In genomic region chr10:62481108-62481852, GRCm38 (mm10) we compare ENCODE assay signal across 38 mouse cellular contexts. TPM values are rescaled to one million over a fixed set of nuclear protein-coding genes. Genes with fewer than 3 reads are reported as not detected.
DNase-seq lines count a peak whose midpoint lies in the region; ATAC-seq and TF ChIP-seq lines count a peak whose summit lies in the region.
"Had no signal": no experiment of that assay in that cellular context is flagged by ENCODE, and none has a peak within 500 bp of the region (broad histone marks: within the 10 kb centered on the region; RNA-seq: fewer than 3 reads in every experiment).

No protein-coding gene starts in this region.

- H3K4me2 ChIP-seq in stomach, postnatal 0 days (replicated peaks; ENCODE audit: low read depth): no peak overlapping the region
- H3K4me2 ChIP-seq: embryonic facial prominence, embryonic 15.5 days; forebrain, embryonic 15.5 days; heart, embryonic 13.5 days; hindbrain, embryonic 15.5 days; limb, embryonic 15.5 days; liver, embryonic 15.5 days; lung, embryonic 14.5 days; neural tube, embryonic 12.5 days had no signal

- H3K27me3 ChIP-seq in E14TG2a.4 (ENCODE audit: insufficient read depth, low read length) (peaks cover 2% of the 10 kb centered on the region; the same call in 1 of the 2 replicates), MEL (ENCODE audit: control insufficient read depth in 1 of 2, insufficient read depth in 2 of 2, low read length in 2 of 2) (no peaks in the 10 kb centered on the region)
- H3K27me3 ChIP-seq in stomach, postnatal 0 days (ENCODE audit: control insufficient read depth, insufficient read depth, low read length): no peaks in the 10 kb centered on the region
- H3K27me3 ChIP-seq: embryonic facial prominence, embryonic 15.5 days; forebrain, embryonic 15.5 days; heart, embryonic 13.5 days; hindbrain, embryonic 15.5 days; limb, embryonic 15.5 days; liver, embryonic 15.5 days; neural tube, embryonic 12.5 days had no signal

- TF ChIP-seq RAD21 in MEL (IDR thresholded peaks at IDR 0.05; ENCODE audit: low read depth, low read length): no peak

- WGBS in stomach, postnatal 0 days: 67% methylated on average over 7 of the region's 7 CpGs

- DNase-seq in kidney, postnatal 10 days: peak; percentile 1
- no peak for DNase-seq in kidney, adult 9 months
- no peak for DNase-seq in MEL (ENCODE audit: low read depth, low spot score)
- DNase-seq in gonadal fat pad, adult 2 months (ENCODE audit: low read depth): peak; percentile 59
- no peak for DNase-seq in left cerebral cortex, adult 2 months (ENCODE audit: extremely low spot score in 1 of 2, low spot score in 2 of 2)
- no peak for DNase-seq in stomach, postnatal 0 days (ENCODE audit: low spot score)
- DNase-seq: adrenal gland, adult 2 months; cerebellum, adult 8-10 months; cerebellum, postnatal 25 days; gastrocnemius, postnatal 25 days; heart, postnatal 10 days; kidney, adult 2 months; kidney, postnatal 25 days; lung, embryonic 14.5 days; right cerebral cortex, adult 18-20 months; spleen, adult 18-20 months; thymus, adult 2 months; thymus, postnatal 36 days had no signal

- no peak overlapping the region for H3K9ac ChIP-seq in MEL (ENCODE audit: control insufficient read depth, low read depth, low read length, poor library complexity, severe bottlenecking)
- no peak overlapping the region for H3K9ac ChIP-seq in stomach, postnatal 0 days (ENCODE audit: low read length)
- H3K9ac ChIP-seq: embryonic facial prominence, embryonic 15.5 days; forebrain, embryonic 15.5 days; heart, embryonic 13.5 days; hindbrain, embryonic 15.5 days; limb, embryonic 15.5 days; liver, embryonic 15.5 days; lung, embryonic 14.5 days; neural tube, embryonic 12.5 days had no signal

- no peak overlapping the region for H3K27ac ChIP-seq in MEL (ENCODE audit: control insufficient read depth, low read depth, low read length)
- no peak overlapping the region for H3K27ac ChIP-seq in left cerebral cortex, adult 2 months
- H3K27ac ChIP-seq in stomach, postnatal 0 days (replicated peaks): no peak overlapping the region
- H3K27ac ChIP-seq: embryonic facial prominence, embryonic 10.5 days; embryonic facial prominence, embryonic 15.5 days; forebrain, embryonic 10.5 days; forebrain, embryonic 15.5 days; heart, embryonic 13.5 days; hindbrain, embryonic 15.5 days; limb, embryonic 10.5 days; limb, embryonic 15.5 days; liver, embryonic 15.5 days; midbrain, embryonic 10.5 days; neural tube, embryonic 12.5 days had no signal

- ATAC-seq in stomach, postnatal 0 days (ENCODE audit: low FRiP score, low TSS enrichment): no peak
- ATAC-seq: activated CD4-positive, CD25-positive, alpha-beta regulatory T cell, adult 4 months; forebrain, embryonic 15.5 days; inflammation-experienced regulatory T-cells, adult 6 months; midbrain, embryonic 16.5 days had no signal

- H3K4me3 ChIP-seq in E14TG2a.4 (replicated peaks; ENCODE audit: low read length): no peak overlapping the region
- H3K4me3 ChIP-seq in MEL (ENCODE audit: control insufficient read depth in 1 of 2, insufficient read depth in 1 of 2, low read depth in 2 of 2, low read length in 2 of 2): no peak overlapping the region
- no peak overlapping the region for H3K4me3 ChIP-seq in left cerebral cortex, adult 2 months
- no peak overlapping the region for H3K4me3 ChIP-seq in stomach, postnatal 0 days (ENCODE audit: low read depth, low read length)
- H3K4me3 ChIP-seq: embryonic facial prominence, embryonic 10.5 days; embryonic facial prominence, embryonic 15.5 days; forebrain, embryonic 10.5 days; forebrain, embryonic 15.5 days; heart, embryonic 13.5 days; hindbrain, embryonic 15.5 days; limb, embryonic 10.5 days; limb, embryonic 15.5 days; liver, embryonic 15.5 days; midbrain, embryonic 10.5 days; myocyte; neural tube, embryonic 12.5 days had no signal

- H3K9me3 ChIP-seq in E14TG2a.4 (ENCODE audit: low read length): no peaks in the 10 kb centered on the region
- H3K9me3 ChIP-seq in MEL (replicated peaks; ENCODE audit: insufficient read depth, low read length): no peaks in the 10 kb centered on the region
- H3K9me3 ChIP-seq in stomach, postnatal 0 days (ENCODE audit: control insufficient read depth, low read length): no peaks in the 10 kb centered on the region
- H3K9me3 ChIP-seq: embryonic facial prominence, embryonic 10.5 days; embryonic facial prominence, embryonic 15.5 days; forebrain, embryonic 10.5 days; forebrain, embryonic 15.5 days; heart, embryonic 13.5 days; hindbrain, embryonic 15.5 days; limb, embryonic 10.5 days; limb, embryonic 15.5 days; liver, embryonic 15.5 days; midbrain, embryonic 10.5 days; neural tube, embryonic 12.5 days had no signal

- H3K79me2 ChIP-seq in MEL (ENCODE audit: control insufficient read depth, insufficient read depth, low read length, poor library complexity): peaks cover 56% of the 10 kb centered on the region

- H3K36me3 ChIP-seq in E14TG2a.4 (ENCODE audit: insufficient read depth, low read length) (peaks cover 11% of the 10 kb centered on the region), MEL (ENCODE audit: control insufficient read depth in 1 of 2, insufficient read depth in 2 of 2, low read length in 2 of 2) (peaks cover 15 to 22% of the 10 kb centered on the region in 2 experiments)
- no peaks in the 10 kb centered on the region for H3K36me3 ChIP-seq in stomach, postnatal 0 days (ENCODE audit: control insufficient read depth, insufficient read depth, low read length)
- H3K36me3 ChIP-seq: hindbrain, embryonic 15.5 days; limb, embryonic 15.5 days had no signal

- peak; percentile 28 for TF ChIP-seq CTCF in E14TG2a.4 (conservative IDR thresholded peaks at IDR 0.05; ENCODE audit: low read length)
- peak in 2 of 3 experiments; percentile 7 to 12; a peak in 1 of 6 replicates for TF ChIP-seq CTCF in MEL (IDR thresholded peaks at IDR 0.05 in 2 of 3, conservative IDR thresholded peaks at IDR 0.05 in 1 of 3; ENCODE audit: control insufficient read depth in 1 of 3, insufficient read depth in 1 of 3, low read depth in 2 of 3, low read length in 3 of 3, poor library complexity in 1 of 3, severe bottlenecking in 1 of 3)
- no peak; the same call in 1 of the 2 replicates for TF ChIP-seq CTCF in left cerebral cortex, adult 2 months (IDR thresholded peaks at IDR 0.05)
- no peak for TF ChIP-seq CTCF in stomach, postnatal 0 days (IDR thresholded peaks at IDR 0.05; ENCODE audit: low read depth)

- TF ChIP-seq EP300 in MEL (IDR thresholded peaks at IDR 0.05; ENCODE audit: low read depth in 1 of 2, low read length in 2 of 2): no peak
- TF ChIP-seq EP300 in stomach, postnatal 0 days (optimal IDR thresholded peaks at IDR 0.05): no peak

- peaks cover 50% of the 10 kb centered on the region for H3K4me1 ChIP-seq in E14TG2a.4 (replicated peaks; ENCODE audit: low read depth, low read length)
- H3K4me1 ChIP-seq in MEL (ENCODE audit: control insufficient read depth in 1 of 2, insufficient read depth in 2 of 2, low read length in 2 of 2): peaks cover 3 to 13% of the 10 kb centered on the region in 2 experiments; a peak in 1 of 4 replicates
- no peaks in the 10 kb centered on the region for H3K4me1 ChIP-seq in stomach, postnatal 0 days (replicated peaks; ENCODE audit: control insufficient read depth, insufficient read depth)
- H3K4me1 ChIP-seq: limb, embryonic 15.5 days had no signal

- intact Hi-C loops in left cerebral cortex, adult 2 months (cut with DNase I): no loop called here

- TF ChIP-seq POLR2A in MEL (IDR thresholded peaks at IDR 0.05; ENCODE audit: control insufficient read depth in 1 of 2, insufficient read depth in 1 of 2, low read depth in 1 of 2, low read length in 2 of 2, poor library complexity in 1 of 2): no peak

TF ChIP-seq in MEL, 35 proteins besides CTCF, POLR2A, EP300 and RAD21 (continues in another document):
- TF ChIP-seq SIN3A (IDR thresholded peaks at IDR 0.05; ENCODE audit: low read length) (no peak), MYC (IDR thresholded peaks at IDR 0.05; ENCODE audit: low read depth, low read length) (peak; percentile 24; the same call in 1 of the 2 replicates), HCFC1 (IDR thresholded peaks at IDR 0.05; ENCODE audit: low read depth, low read length) (no peak)

RNA-seq across cellular contexts. Expression of gene Vps26a, which starts 5.3 kb away (rescaled TPM):
- 34.2 and 43.6 TPM in 2 replicates for total RNA-seq in MEL (2012; rRNA removed)
- 10 to 100 TPM in 1 of 2 experiments, not detected in 1; 64.1 TPM for polyA plus RNA-seq in MEL (2012; ENCODE audit: insufficient read depth in 1 of 2, insufficient read length in 2 of 2, low read depth in 1 of 2, low replicate concordance in 2 of 2, missing spikeins in 1 of 2)
- polyA plus RNA-seq in gonadal fat pad, adult 2 months (2012; rRNA removed): 15.8 and 16.5 TPM in 2 replicates
- 10 to 100 TPM; 46.9 to 47.4 TPM for total RNA-seq in left cerebral cortex, adult 2 months (2021)
- 59.6 and 60.4 TPM in 2 replicates for polyA plus RNA-seq in stomach, postnatal 0 days (2015; fragmentation: Nextera tagmentation; extraction: Ambion mirVana)

RNA-seq across cellular contexts. Expression of gene Supv3l1, which starts 31.7 kb away (rescaled TPM):
- 42.3 and 51.8 TPM in 2 replicates for total RNA-seq in MEL (2012; rRNA removed)
- polyA plus RNA-seq in MEL (2012; ENCODE audit: insufficient read depth in 1 of 2, insufficient read length in 2 of 2, low read depth in 1 of 2, low replicate concordance in 2 of 2, missing spikeins in 1 of 2): 10 to 100 TPM in 1 of 2 experiments, not detected in 1; 72.0 TPM
- 16.6 and 17.1 TPM in 2 replicates for polyA plus RNA-seq in gonadal fat pad, adult 2 months (2012; rRNA removed)
- total RNA-seq in left cerebral cortex, adult 2 months (2021): 10 to 100 TPM; 21.8 to 24.8 TPM
- polyA plus RNA-seq in stomach, postnatal 0 days (2015; fragmentation: Nextera tagmentation; extraction: Ambion mirVana): 12.6 and 13.9 TPM in 2 replicates

RNA-seq across cellular contexts. Expression of gene 4930507D05Rik, which starts 32.0 kb away (rescaled TPM):
- total RNA-seq in MEL (2012; rRNA removed): 0.36 and 0.58 TPM in 2 replicates
- polyA plus RNA-seq in MEL (2012; ENCODE audit: insufficient read depth in 1 of 2, insufficient read length in 2 of 2, low read depth in 1 of 2, low replicate concordance in 2 of 2, missing spikeins in 1 of 2): under 1 TPM in 1 of 2 experiments, not detected in 1; 0.33 TPM
- 0.36 and 0.44 TPM in 2 replicates for polyA plus RNA-seq in gonadal fat pad, adult 2 months (2012; rRNA removed)
- total RNA-seq in left cerebral cortex, adult 2 months (2021): 1 to 10 TPM; 1.1 to 1.4 TPM
- polyA plus RNA-seq in stomach, postnatal 0 days (2015; fragmentation: Nextera tagmentation; extraction: Ambion mirVana): 0.21 and 0.23 TPM in 2 replicates
- total RNA-seq: gastrocnemius, adult 18-20 months; gastrocnemius, postnatal 25 days had no signal
- polyA plus RNA-seq: activated CD4-positive, CD25-positive, alpha-beta regulatory T cell, adult 4 months; adrenal gland, adult 2 months; inflammation-experienced regulatory T-cells, adult 6 months had no signal

RNA-seq across cellular contexts. Expression of gene Srgn, which starts 46.0 kb away (rescaled TPM):
- total RNA-seq in MEL (2012; rRNA removed): 217 and 236 TPM in 2 replicates
- 100 to 1,000 TPM in 1 of 2 experiments, not detected in 1; 164 TPM for polyA plus RNA-seq in MEL (2012; ENCODE audit: insufficient read depth in 1 of 2, insufficient read length in 2 of 2, low read depth in 1 of 2, low replicate concordance in 2 of 2, missing spikeins in 1 of 2)
- polyA plus RNA-seq in gonadal fat pad, adult 2 months (2012; rRNA removed): 54.0 and 55.6 TPM in 2 replicates
- 1 to 10 TPM; 7.1 to 9.7 TPM for total RNA-seq in left cerebral cortex, adult 2 months (2021)
- polyA plus RNA-seq in stomach, postnatal 0 days (2015; fragmentation: Nextera tagmentation; extraction: Ambion mirVana): 12.5 and 14.2 TPM in 2 replicates

RNA-seq across cellular contexts. Expression of gene Hkdc1, which starts 59.0 kb away (rescaled TPM):
- total RNA-seq in MEL (2012; rRNA removed): 0.42 and 0.69 TPM in 2 replicates
- polyA plus RNA-seq in MEL (2012; ENCODE audit: insufficient read depth in 1 of 2, insufficient read length in 2 of 2, low read depth in 1 of 2, low replicate concordance in 2 of 2, missing spikeins in 1 of 2): under 1 TPM in 1 of 2 experiments, not detected in 1; 0.38 TPM
- polyA plus RNA-seq in gonadal fat pad, adult 2 months (2012; rRNA removed): 0.12 and 0.16 TPM in 2 replicates
- 10 to 100 TPM; 10.1 to 11.4 TPM for total RNA-seq in left cerebral cortex, adult 2 months (2021)
- polyA plus RNA-seq in stomach, postnatal 0 days (2015; fragmentation: Nextera tagmentation; extraction: Ambion mirVana): 5.5 and 5.6 TPM in 2 replicates
- total RNA-seq: adrenal gland, adult 2 months; gastrocnemius, adult 18-20 months; heart, adult 8-10 months; heart, postnatal 10 days; hematopoietic stem cell, adult 5-6 weeks; megakaryocyte progenitor cell, adult 5-6 weeks had no signal
- polyA plus RNA-seq: adrenal gland, adult 2 months; inflammation-experienced regulatory T-cells, adult 6 months; midbrain, embryonic 10.5 days had no signal

Comparison
In these comparisons a context has a peak if more than half of its experiments do, and no peak if none do; other contexts are left out.
1. DNase-seq: peak in kidney, postnatal 10 days (single experiment) and gonadal fat pad, adult 2 months (single experiment); none in kidney, adult 9 months (single experiment), MEL (single experiment), left cerebral cortex, adult 2 months (0 of 2) and stomach, postnatal 0 days (single experiment).
2. CTCF ChIP-seq: peak in E14TG2a.4 (single experiment) and MEL (2 of 3); none in left cerebral cortex, adult 2 months (single experiment) and stomach, postnatal 0 days (single experiment).